Mouse (Mus musculus) heart, postnatal 14 days (tissue): Measurements from ENCODE around the gene Ttc4. TPM values are rescaled to one million over a fixed set of nuclear protein-coding genes. Genes with fewer than 3 reads are reported as not detected.

Source experiments
- DNase-seq, 2 experiments: peaks; one replicate each; pipeline ENCODE4 v3.0.0; 2021 to 2022
- intact Hi-C: fragments of 180-260 bp; cut with DNase I; formaldehyde crosslinking; loops from one replicate; pipeline ENCODE4 v1.15.1; 2025
- total RNA-seq, 2 experiments: library from RNA; stranded (reverse); gene quantifications; 2 replicates each; pipeline ENCODE4 v1.2.3; 2021

Gene Ttc4
- total RNA-seq, 2 experiments from 2014 or later, result 18.7 to 19.7 TPM

DNA sequence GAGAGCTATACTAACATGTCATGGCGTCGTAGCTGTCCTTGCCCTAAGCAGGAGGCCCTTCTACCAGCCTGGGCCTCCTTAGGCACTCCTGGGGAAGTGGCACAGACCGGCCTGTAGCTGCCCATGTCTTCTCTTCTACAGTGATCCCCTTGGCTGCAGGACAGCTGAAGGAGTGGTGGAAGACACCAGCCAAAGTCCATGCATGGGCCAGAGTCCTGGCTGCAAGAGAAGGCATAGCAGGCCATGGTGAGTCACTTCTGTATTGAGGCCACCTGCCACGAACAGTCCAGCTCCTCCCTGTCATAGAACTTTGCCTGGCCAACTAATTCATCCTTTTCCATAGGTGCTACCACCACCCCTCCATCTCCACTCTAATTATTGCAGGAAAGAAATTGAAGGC lies 59.8 kb downstream of the Ttc4 start:
- intact Hi-C loops, result loop anchor here (10.0 kb wide), 1 partner anchor 216 kb away; no protein-coding TSS in a partner anchor

GRCm38 (mm10) chr4:106617056-106617455 lies 61.7 kb downstream of the Ttc4 start, which contains the start of gene Lexm:
TSS of gene Lexm (minus strand) at chr4:106617241.
- no peak for DNase-seq
- intact Hi-C loops, result loop anchor here (10.0 kb wide), 1 partner anchor 218 kb away; no protein-coding TSS in a partner anchor

More for the DNA sequence above, 59.8 kb downstream of the Ttc4 start:
- no peak for DNase-seq

DNA sequence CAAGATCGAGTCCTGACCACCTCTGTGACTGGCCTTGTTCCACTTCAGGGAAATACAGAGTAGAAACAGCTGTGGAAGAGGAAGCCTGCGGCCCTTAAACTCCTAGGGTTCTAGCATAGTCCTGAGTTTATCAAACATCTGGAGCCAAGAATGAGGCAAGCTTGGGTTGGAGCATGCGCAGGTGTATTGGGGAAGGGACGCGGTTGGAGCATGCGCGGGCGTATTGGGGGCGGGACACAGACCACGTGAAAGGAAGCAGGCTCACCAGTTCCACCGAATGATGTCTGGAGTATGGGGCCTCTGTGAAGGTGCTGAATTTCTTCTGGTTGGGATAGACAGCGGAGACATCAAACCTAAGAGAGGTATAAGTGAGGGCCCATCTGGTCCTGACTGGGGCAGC lies 63.1 kb downstream of the Ttc4 start:
- DNase-seq, result no peak
- intact Hi-C loops, result loop anchor here (10.0 kb wide), 1 partner anchor 219 kb away; no protein-coding TSS in a partner anchor

DNA sequence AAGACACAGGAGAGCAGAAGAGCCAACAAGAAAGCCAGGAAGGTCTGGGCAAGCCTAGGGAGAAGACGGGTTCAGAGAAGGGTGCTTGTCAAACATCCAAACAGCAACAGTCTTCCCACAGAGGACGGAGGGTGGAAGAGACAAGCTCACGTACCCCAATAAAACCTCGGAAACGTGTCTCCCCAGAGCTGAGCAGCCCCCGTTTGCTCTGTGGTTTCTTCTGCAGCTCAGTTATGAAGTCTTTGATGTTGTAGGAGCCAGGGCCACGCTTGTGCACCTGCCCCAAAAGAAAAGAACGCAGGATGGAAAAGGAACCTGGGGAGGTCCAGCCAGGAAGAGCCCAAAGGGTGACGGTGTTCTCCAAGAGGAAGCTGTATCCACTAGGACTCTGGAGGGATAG lies 63.9 kb downstream of the Ttc4 start:
- intact Hi-C loops, result loop anchor here (1.0 to 10.0 kb wide), 3 partner anchors 93 to 547 kb away; no protein-coding TSS in a partner anchor

GRCm38 (mm10) chr4:106614180-106614797 lies 64.5 kb downstream of the Ttc4 start:
- peak; percentile 61 to 80 for DNase-seq
- intact Hi-C loops, result loop anchor here (1.0 to 10.0 kb wide), 3 partner anchors 94 to 548 kb away; no protein-coding TSS in a partner anchor

More for the DNA sequence above, 63.9 kb downstream of the Ttc4 start:
- no peak for DNase-seq

GRCm38 (mm10) chr4:106613560-106613959 lies 65.2 kb downstream of the Ttc4 start:
- intact Hi-C loops, result loop anchor here (5.0 to 10.0 kb wide), 2 partner anchors 221 to 549 kb away; no protein-coding TSS in a partner anchor
- no peak for DNase-seq

DNA sequence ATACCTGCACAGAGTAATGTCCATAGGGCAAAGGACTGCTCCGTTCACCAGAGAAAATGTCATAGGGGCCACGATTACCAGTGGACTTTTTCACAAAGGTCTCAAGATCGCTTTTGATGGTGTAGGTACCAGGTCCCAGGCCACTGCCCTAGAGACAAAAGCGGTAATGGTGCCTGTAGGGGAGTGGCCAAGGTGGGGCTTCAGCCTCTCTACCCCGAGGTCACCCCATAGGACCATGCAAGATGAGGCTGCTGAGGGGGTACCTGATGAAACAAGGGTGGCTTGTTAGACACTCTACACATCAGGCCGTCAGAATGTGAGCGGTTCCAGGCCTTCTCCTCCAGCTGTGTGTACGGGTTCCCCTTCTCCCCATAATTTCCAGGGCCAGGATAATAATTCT lies 65.6 kb downstream of the Ttc4 start:
- no peak for DNase-seq
- intact Hi-C loops, result loop anchor here (5.0 to 10.0 kb wide), 2 partner anchors 222 to 549 kb away; no protein-coding TSS in a partner anchor

Other genes with a start within 250 kb of the Ttc4 start
- gene Pcsk9, start 214.6 kb downstream of the Ttc4 start, total RNA-seq, result not detected
- gene Bsnd, start 186.7 kb downstream of the Ttc4 start, total RNA-seq, result not detected
- 1 to 10 TPM; 2.5 to 3.8 TPM for gene Dhcr24, start 117.9 kb downstream of the Ttc4 start, total RNA-seq
- gene Lexm, start 61.7 kb downstream of the Ttc4 start, total RNA-seq, result not detected
- gene Ttc22, start 56.5 kb downstream of the Ttc4 start, total RNA-seq, result under 1 TPM; 0.15 to 0.24 TPM
- gene Pars2, start 27.9 kb downstream of the Ttc4 start, total RNA-seq, result 1 to 10 TPM; 4.7 to 5.2 TPM
- under 1 TPM in 1 of 2 experiments, not detected in 1; 0.17 TPM for gene Mroh7, start 52.0 kb upstream of the Ttc4 start, total RNA-seq
- under 1 TPM; 0.50 to 0.51 TPM for gene Fam151a, start 54.9 kb upstream of the Ttc4 start, total RNA-seq
- gene Acot11, start 126.1 kb upstream of the Ttc4 start, total RNA-seq, result 10 to 100 TPM; 27.8 to 30.3 TPM
- 10 to 100 TPM; 42.5 to 46.9 TPM for gene Ssbp3, start 231.8 kb upstream of the Ttc4 start, total RNA-seq